Mouse (Mus musculus): ENCODE data around the gene Eya4.

Gene Eya4

GRCm38 (mm10) chr10:23233425-23233824 is 117.2 kb downstream of the Eya4 start:
- DNase-seq (ENCODE audit: low read depth, low spot score) = no peak

GRCm38 (mm10) chr10:23230863-23231262 is 119.7 kb downstream of the Eya4 start:
- DNase-seq (ENCODE audit: low read depth, low spot score) = no peak

- DNase-seq (ENCODE audit: low read depth, low spot score) = no peak
Measured at GRCm38 (mm10) chr10:23223336-23223735, 127.2 kb downstream of the Eya4 start.

GRCm38 (mm10) chr10:23220432-23220831 is 130.2 kb downstream of the Eya4 start:
- DNase-seq (ENCODE audit: low read depth, low spot score) = no peak

- no peak for DNase-seq (ENCODE audit: low read depth, low spot score)
Measured at GRCm38 (mm10) chr10:23216815-23217214, 133.8 kb downstream of the Eya4 start.

GRCm38 (mm10) chr10:23211381-23211780 is 139.2 kb downstream of the Eya4 start:
- DNase-seq (ENCODE audit: low read depth, low spot score) = no peak

- DNase-seq (ENCODE audit: low read depth, low spot score) = no peak
Measured at GRCm38 (mm10) chr10:23203885-23204284, 146.7 kb downstream of the Eya4 start.

- no peak for DNase-seq (ENCODE audit: low read depth, low spot score)
Measured at GRCm38 (mm10) chr10:23203144-23203838, 147.3 kb downstream of the Eya4 start.

- no peak for DNase-seq (ENCODE audit: low read depth, low spot score)
Measured at GRCm38 (mm10) chr10:23202591-23202990, 148.0 kb downstream of the Eya4 start.

GRCm38 (mm10) chr10:23198251-23198650 is 152.3 kb downstream of the Eya4 start:
- no peak for DNase-seq (ENCODE audit: low read depth, low spot score)

- DNase-seq (ENCODE audit: low read depth, low spot score) = no peak
Measured at GRCm38 (mm10) chr10:23196336-23196735, 154.2 kb downstream of the Eya4 start.

- DNase-seq (ENCODE audit: low read depth, low spot score) = no peak
Measured at GRCm38 (mm10) chr10:23195337-23195736, 155.2 kb downstream of the Eya4 start.

- no peak for DNase-seq (ENCODE audit: low read depth, low spot score)
Measured at GRCm38 (mm10) chr10:23189836-23190235, 160.8 kb downstream of the Eya4 start.

- no peak for DNase-seq (ENCODE audit: low read depth, low spot score)
Measured at GRCm38 (mm10) chr10:23185391-23185790, 165.2 kb downstream of the Eya4 start.

- no peak for DNase-seq (ENCODE audit: low read depth, low spot score)
Measured at GRCm38 (mm10) chr10:23181572-23182493, 168.8 kb downstream of the Eya4 start.

GRCm38 (mm10) chr10:23179285-23179684 is 171.3 kb downstream of the Eya4 start:
- DNase-seq (ENCODE audit: low read depth, low spot score) = no peak

- no peak for DNase-seq (ENCODE audit: low read depth, low spot score)
Measured at GRCm38 (mm10) chr10:23177347-23178046, 173.1 kb downstream of the Eya4 start.

- DNase-seq (ENCODE audit: low read depth, low spot score) = no peak
Measured at GRCm38 (mm10) chr10:23176666-23177346, 173.8 kb downstream of the Eya4 start.

GRCm38 (mm10) chr10:23171541-23171940 is 179.0 kb downstream of the Eya4 start:
- no peak for DNase-seq (ENCODE audit: low read depth, low spot score)

GRCm38 (mm10) chr10:23165089-23165642 is 185.4 kb downstream of the Eya4 start:
- no peak for DNase-seq (ENCODE audit: low read depth, low spot score)

- no peak for DNase-seq (ENCODE audit: low read depth, low spot score)
Measured at GRCm38 (mm10) chr10:23159844-23160243, 190.7 kb downstream of the Eya4 start.

Data from c-Kit-negative CD71-positive TER-119-positive erythroid progenitor cells, embryonic 14.5 days (primary cell).